Mouse (Mus musculus): ENCODE measurements at regions not wholly inside any gene's neighbourhood (a gene's known extent, or its start where the extent isn't known, plus 50 kb on each side); places are given as distances from the start of the nearest gene placed in this dataset.

GRCm38 (mm10) chr4:105394366-105394765, 237.2 kb downstream of the Plpp3 start:
- DNase-seq (ENCODE audit: low spot score in 2 of 2), result no peak

DNA sequence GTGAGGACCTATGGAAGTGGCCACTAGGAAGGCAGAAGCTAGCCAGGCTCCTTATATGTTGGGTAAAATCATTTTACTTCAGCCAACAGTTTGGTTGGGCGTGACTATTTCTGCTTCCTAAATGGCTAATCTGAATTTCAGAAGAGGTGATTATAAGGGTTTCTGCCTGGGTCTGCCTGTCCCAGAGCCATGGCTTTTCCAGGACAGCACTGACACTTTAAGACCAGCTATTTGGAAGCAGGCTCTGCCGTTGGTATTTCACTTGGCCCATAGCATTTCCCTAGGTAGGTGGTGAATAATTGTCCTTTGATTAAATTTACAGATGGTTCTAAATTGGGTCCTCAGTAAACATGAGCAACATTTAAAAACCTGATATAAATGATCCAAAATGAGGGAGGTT, 240.3 kb downstream of the Plpp3 start:
- DNase-seq (ENCODE audit: low spot score in 2 of 2), result no peak

DNA sequence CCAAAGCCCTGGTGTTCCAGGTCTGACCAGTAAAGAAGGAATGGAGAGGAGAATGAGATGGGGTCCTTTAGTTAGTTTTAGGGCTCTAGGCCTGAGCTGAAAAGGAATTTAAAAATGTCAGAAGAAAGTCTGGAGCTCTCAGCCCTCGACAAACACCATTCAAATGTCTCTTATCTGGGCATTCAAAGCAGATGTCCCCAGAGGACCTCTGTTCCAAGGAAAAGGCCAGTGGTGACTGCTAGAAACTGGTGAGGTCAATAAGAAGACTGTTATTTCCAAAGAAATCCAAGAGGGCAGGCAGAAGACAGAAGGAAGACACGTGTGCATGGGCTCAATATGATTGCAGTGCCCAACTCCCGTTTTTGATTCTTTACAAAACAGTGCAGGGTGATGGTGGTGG, 244.9 kb downstream of the Plpp3 start:
- no peak for DNase-seq (ENCODE audit: low spot score in 2 of 2)

DNA sequence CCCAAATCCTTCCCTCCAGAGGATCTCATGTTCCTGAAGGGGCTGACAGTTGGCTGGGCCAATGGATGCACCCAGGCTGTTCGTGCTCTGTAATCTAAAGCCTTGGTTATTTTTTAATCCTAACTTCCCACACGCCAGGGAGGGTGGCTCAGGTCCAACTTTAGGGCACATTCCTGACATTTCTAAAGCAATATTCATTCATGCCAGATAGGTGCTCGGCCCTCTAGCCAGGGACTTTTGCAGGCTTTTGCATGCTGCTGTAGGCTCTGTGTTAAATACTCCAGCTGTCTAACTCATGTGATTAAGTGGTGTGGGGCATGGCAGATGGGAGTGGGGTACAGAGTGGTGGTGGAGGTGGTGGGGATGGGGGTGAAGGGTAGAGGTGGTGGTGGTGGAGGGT, 246.0 kb downstream of the Plpp3 start:
- DNase-seq (ENCODE audit: low spot score in 2 of 2), result no peak

GRCm38 (mm10) chr4:105403686-105404085, 246.5 kb downstream of the Plpp3 start:
- DNase-seq (ENCODE audit: low spot score in 2 of 2), result no peak

- no peak for DNase-seq (ENCODE audit: low spot score in 2 of 2)
Measured at GRCm38 (mm10) chr4:105405728-105406127, 248.6 kb downstream of the Plpp3 start.

- no peak for DNase-seq (ENCODE audit: low spot score in 2 of 2)
Measured at GRCm38 (mm10) chr4:105406786-105407464, 249.8 kb downstream of the Plpp3 start.

- no peak for DNase-seq (ENCODE audit: low spot score in 2 of 2)
Measured at GRCm38 (mm10) chr4:105408896-105409295, 251.7 kb downstream of the Plpp3 start.

DNA sequence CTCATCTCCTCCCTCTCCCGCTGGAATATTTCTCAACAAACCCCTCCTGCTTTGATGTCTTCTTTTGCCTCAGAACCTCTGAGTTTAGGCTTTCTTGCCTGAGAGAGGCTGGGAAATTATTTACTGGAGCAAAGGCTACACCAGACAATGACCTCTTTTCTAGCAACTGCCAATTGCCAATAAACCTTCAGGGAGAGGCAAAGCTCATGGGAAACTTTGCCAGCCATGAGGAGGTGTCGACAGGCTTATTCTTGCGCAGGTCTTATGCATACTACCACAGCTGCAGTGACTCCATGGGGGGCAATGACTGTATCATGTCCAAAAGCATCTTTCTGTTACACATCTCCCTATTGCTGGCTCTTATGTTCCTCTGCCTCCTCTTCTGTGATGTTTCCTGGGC, 260.0 kb downstream of the Plpp3 start:
- DNase-seq (ENCODE audit: low spot score in 2 of 2), result no peak

DNA sequence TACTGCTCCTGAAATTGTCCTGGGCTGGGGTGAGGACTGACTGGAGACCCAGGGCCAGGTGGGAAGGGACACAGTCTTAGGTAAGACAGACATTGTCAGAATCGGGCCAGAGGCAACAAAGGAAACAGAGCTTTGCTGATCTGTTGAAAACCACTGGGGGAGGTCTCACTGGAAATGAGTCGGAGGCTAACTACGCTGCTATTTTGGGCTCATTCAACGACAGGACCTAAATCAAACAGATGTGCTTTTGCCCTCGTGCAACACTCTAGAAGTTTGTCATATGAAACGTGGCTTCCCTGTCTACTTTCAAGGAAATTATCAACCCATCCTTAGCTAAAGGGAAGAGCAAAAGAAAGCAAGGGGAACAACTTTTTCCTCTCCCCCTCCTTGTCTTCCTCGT, 265.3 kb downstream of the Plpp3 start:
- DNase-seq (ENCODE audit: low spot score in 2 of 2), result no peak

DNA sequence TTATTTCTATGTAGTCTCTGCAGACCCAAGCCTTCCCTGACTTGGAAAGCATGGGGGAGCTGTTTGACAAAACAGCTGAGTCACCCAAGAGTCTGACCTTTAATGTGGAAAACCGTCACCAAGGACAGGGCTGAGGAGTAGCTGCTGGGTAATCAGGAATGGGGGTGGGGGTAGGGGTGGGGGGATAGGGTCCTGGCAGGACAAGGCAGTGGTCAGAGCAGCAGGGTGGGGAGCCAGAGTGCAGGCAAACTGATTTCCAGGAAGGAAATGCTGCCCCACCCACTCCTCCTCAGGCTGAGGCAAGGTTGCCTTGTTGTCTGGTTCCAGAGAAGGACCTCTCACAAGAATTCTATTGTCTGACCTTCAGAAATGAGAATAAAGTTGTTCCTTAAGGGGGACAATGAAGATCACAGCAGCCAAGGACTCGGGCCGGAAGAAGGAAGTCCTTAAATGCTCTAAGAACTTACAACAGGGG, 266.6 kb downstream of the Plpp3 start:
- DNase-seq (ENCODE audit: low spot score in 2 of 2), result no peak

GRCm38 (mm10) chr4:105425086-105425485, 267.9 kb downstream of the Plpp3 start:
- no peak for DNase-seq (ENCODE audit: low spot score in 2 of 2)

DNA sequence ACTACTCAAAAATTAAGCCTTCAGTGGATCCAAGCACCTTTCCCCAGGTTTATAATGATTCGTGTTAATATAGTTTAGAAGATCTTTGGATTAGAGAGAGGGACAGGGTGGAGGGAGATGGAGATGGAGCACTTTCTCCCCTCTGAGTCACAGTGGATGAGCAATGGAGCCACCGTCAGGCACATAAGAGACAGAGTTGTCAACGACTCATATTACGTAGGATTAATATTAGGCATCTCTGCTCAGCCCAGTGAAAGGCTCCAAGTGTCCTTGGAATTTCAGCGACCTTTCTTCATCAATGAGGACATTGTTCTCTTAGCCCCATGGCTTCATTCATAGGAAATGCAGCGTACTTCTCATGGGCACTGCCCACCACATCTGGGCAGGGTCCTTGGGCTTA, 270.4 kb downstream of the Plpp3 start:
- DNase-seq (ENCODE audit: low spot score in 2 of 2), result no peak

DNA sequence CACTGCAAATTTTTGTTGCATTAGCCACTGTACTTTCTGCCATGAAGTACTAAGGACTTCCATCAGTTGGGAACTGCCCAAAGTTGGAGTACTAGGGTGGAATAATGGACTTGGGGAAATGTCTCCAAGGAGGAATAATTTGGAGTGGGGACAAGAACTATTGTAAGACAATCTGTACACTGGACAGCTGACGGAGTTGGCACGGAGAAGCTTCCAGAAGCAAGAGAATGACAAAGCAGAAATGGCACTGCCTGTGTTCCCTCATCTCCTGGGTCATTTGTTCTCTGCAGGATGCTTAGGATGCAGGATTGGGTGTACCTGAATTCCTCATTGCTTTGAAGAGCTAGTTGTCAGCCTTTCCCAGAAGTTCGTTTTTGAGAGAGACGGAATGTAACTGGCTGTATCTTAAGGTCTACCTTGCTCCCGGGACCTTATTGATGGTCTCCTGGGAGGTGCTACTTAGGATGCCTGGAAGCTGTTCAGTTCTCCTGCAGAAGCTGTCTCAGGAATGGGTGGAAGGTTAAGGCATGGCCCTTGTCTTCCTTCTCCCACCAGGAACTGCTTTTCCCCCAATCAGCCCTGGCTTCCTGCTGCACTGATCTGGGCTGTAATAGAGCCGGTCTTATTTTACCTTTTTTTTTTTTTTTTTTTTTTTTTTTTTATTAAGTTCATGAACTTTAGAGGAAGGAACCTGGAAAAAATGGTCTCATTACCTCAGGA, 272.4 kb downstream of the Plpp3 start:
- DNase-seq (ENCODE audit: low spot score in 2 of 2), result no peak

- DNase-seq (ENCODE audit: low spot score in 2 of 2), result no peak
Measured at GRCm38 (mm10) chr4:105432461-105432860, 275.3 kb downstream of the Plpp3 start.

- no peak for DNase-seq (ENCODE audit: low spot score in 2 of 2)
Measured at GRCm38 (mm10) chr4:105437141-105437540, 280.0 kb downstream of the Plpp3 start.

GRCm38 (mm10) chr4:105449046-105449860, 292.1 kb downstream of the Plpp3 start:
- DNase-seq (ENCODE audit: low spot score in 2 of 2), result no peak

DNA sequence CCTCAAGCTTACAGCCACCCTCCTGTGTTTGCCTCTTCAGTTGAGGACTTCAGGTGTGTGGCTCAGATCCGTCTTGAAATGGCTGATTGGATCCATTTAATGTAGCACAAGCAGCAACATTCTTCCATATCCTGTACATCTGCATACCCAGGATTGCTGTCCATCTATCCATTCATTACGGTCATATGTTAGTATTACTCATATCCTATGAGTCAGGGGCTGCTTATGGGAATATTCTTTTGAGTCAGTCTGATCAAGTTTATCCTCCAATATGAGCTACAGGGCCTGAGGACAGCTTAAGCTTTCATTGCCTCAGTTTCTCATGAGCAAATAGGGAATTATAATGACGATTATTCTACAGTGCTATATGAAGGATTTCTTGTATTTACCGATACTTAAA, 293.7 kb downstream of the Plpp3 start:
- no peak for DNase-seq (ENCODE audit: low spot score in 2 of 2)

DNA sequence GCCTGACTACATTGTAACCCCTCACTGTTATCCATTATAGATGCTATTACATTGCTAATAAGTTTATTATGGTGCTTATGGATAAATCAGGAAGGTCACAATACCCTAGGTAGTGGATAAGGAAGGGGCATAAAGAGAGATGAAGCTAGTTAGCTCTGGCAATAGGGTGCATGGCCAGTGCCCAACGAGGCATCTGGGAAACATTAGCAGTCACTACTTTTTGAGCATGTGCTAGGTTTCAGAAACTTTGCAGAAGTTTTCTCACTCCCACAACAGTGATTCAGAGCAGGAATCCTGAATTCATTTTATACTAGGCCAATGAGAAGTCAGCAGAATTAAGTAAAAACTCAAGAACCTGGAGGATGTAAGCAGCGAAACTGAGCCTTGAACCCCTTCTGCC, 294.7 kb downstream of the Plpp3 start:
- DNase-seq (ENCODE audit: low spot score in 2 of 2), result no peak

GRCm38 (mm10) chr4:105456955-105457621, 299.9 kb downstream of the Plpp3 start:
- DNase-seq (ENCODE audit: low spot score in 2 of 2), result no peak

DNA sequence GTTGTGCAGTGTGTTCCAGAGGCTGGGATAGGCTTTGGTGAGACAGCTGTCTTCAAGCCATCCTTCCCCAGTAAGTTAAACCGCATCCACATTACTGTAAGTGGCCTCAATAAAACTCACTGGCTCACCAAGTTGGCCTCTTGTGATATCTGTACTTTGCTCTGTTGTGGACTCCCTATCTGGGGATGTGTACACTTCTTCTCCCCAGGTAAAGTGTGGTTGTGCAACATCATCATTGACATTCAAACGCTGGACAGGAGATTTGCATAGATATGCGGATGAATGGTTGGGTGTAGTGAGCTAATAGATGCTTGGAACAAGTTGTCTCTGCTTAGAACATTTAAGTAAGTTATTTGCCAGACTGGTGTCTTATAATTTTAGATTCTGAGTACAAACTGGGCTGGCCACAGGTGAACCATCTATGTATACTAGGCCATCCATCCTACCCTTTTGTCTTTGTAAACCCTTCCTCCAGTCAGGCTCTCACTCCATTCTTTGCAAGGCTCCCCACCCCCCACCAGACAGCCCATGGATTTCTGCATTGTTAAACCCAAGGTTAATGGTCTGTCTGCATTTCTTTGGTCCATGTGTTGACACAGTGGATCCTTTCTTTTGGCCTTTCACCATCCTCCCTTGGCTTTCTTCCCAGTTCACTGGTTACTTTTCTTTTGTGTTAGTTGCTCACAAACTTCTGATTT, 303.0 kb downstream of the Plpp3 start:
- no peak for DNase-seq (ENCODE audit: low spot score in 2 of 2)

GRCm38 (mm10) chr4:105460689-105461005, 303.5 kb downstream of the Plpp3 start:
- no peak for DNase-seq (ENCODE audit: low spot score in 2 of 2)

Data from right cerebral cortex, adult 2 months (tissue).